Mouse (Mus musculus): ENCODE data around the gene Ddx11. TPM values are rescaled to one million over a fixed set of nuclear protein-coding genes. Genes with fewer than 3 reads are reported as not detected.

Gene Ddx11
- polyA plus RNA-seq, 1 experiment: 17.4 TPM

DNA sequence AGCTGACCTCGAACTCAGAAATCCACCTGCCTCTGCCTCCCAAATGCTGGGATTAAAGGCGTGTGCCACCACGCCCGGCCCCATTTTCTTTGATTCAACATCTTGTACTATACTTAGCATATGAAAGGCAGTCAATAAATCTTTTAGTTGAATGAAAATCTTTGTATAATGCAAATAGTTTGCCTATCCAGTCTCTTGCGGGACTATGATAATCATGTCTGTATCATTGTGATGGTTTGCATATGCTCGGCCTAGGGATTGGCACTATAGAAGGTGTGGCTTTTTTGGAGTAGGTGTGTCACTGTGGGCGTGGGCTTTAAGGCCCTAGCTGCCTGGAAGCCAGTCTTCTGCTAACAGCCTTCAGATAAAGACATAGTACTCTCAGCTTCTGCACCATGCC is 19.2 kb upstream of the Ddx11 start:
- H3K27me3 ChIP-seq (ENCODE audit: control insufficient read depth, insufficient read depth, low read length): no peaks in the 10 kb centered on the region
- H3K36me3 ChIP-seq (ENCODE audit: control insufficient read depth, insufficient read depth, low read length): no peaks in the 10 kb centered on the region
- no peak for TF ChIP-seq POLR2A (IDR thresholded peaks at IDR 0.05; ENCODE audit: control insufficient read depth, low read depth, low read length)
- no peak for TF ChIP-seq CTCF (IDR thresholded peaks at IDR 0.05; ENCODE audit: control insufficient read depth, insufficient read depth, insufficient replicate concordance, low read depth, low read length)
- H3K4me3 ChIP-seq (ENCODE audit: control insufficient read depth, low read depth, low read length): no peak overlapping the region
- H3K27ac ChIP-seq (ENCODE audit: control insufficient read depth, insufficient read depth, low read depth, low read length): no peak overlapping the region
- H3K4me1 ChIP-seq (ENCODE audit: control insufficient read depth, insufficient read depth, low read length): peaks cover 5% of the 10 kb centered on the region

DNA sequence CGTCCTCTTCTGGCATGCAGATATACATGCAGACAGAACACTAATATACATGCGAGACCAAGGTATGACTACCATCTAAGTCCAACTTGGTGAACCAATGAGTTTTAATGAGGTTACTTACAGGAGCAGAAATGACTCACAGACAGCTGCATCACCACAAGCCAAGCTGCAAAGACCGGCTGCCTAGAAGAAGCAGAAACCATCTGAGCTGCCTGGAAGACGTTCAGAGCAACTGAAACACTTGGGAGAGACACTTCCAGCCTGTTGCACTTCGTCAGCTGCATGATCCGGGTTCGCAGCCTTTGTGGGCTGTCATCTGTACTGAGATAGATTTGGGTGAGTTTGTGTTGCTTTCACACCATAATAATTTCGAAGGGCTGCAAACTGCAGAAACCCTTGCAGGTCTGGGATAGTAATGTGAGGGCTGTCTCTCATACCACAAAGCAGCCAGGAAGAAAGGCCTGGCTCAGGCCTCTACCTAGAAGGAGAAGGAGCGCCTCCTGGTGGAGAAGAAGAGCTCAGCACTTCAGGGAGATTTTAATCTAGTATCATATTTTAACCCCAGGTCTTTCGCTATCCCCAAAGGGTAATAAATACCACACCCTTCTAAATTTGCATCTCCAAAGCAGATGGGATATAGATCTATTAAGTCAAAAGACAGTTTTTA is 16.6 kb upstream of the Ddx11 start:
- Histone ChIP-seq H3K4me3 (ENCODE audit: control insufficient read depth, low read depth, low read length) (no peak overlapping the region), H3K27me3 (ENCODE audit: control insufficient read depth, insufficient read depth, low read length) (no peaks in the 10 kb centered on the region), H3K4me1 (ENCODE audit: control insufficient read depth, insufficient read depth, low read length) (peaks cover 6% of the 10 kb centered on the region), H3K27ac (ENCODE audit: control insufficient read depth, insufficient read depth, low read depth, low read length) (no peak overlapping the region), H3K36me3 (ENCODE audit: control insufficient read depth, insufficient read depth, low read length) (no peaks in the 10 kb centered on the region)
- TF ChIP-seq POLR2A (IDR thresholded peaks at IDR 0.05; ENCODE audit: control insufficient read depth, low read depth, low read length) (no peak), CTCF (IDR thresholded peaks at IDR 0.05; ENCODE audit: control insufficient read depth, insufficient read depth, insufficient replicate concordance, low read depth, low read length) (peak; percentile 47; the same call in 1 of the 2 replicates)

DNA sequence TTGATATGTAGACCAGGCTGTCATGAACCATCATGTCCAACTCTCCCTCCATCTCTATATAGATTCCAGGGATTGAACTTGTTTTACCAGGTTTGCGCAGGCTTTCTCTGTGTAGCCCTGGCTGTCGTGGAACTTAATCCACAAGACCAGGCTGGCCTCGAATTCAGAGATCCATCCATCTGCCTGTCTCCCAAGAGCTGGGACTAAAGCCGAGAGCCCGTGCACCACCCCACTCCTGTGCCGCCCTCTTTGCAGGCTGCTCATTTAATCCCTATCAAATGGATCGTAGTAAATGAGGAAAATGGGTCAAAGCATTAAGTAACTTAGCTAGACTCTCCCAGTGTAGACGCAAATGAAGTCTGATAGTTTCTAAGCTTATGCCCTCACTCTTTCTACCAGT is 15.9 kb upstream of the Ddx11 start:
- Histone ChIP-seq H3K4me3 (ENCODE audit: control insufficient read depth, low read depth, low read length) (no peak overlapping the region), H3K27ac (ENCODE audit: control insufficient read depth, insufficient read depth, low read depth, low read length) (no peak overlapping the region), H3K36me3 (ENCODE audit: control insufficient read depth, insufficient read depth, low read length) (no peaks in the 10 kb centered on the region), H3K27me3 (ENCODE audit: control insufficient read depth, insufficient read depth, low read length) (no peaks in the 10 kb centered on the region), H3K4me1 (ENCODE audit: control insufficient read depth, insufficient read depth, low read length) (peaks cover 9% of the 10 kb centered on the region)
- TF ChIP-seq CTCF (IDR thresholded peaks at IDR 0.05; ENCODE audit: control insufficient read depth, insufficient read depth, insufficient replicate concordance, low read depth, low read length) (no peak), POLR2A (IDR thresholded peaks at IDR 0.05; ENCODE audit: control insufficient read depth, low read depth, low read length) (no peak)

DNA sequence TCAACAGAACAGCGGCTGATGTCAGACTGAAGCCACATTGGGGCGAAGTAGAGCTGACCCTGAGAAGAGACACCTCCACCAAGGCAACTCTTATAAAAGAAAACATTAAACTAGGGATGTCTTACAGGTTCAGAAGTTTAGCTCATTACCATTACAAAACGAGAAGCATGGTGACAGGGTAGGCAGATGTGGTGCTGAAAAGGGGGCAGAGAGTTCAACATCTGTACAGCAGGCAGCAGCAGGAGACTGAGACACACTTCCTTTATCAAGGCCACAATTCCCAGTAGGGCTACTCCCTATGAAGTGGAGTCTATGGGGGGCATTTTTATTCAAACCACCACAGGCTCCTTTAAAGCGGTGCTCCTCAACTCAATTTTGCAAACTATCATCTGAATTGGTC is 15.1 kb upstream of the Ddx11 start:
- Histone ChIP-seq H3K27ac (ENCODE audit: control insufficient read depth, insufficient read depth, low read depth, low read length) (no peak overlapping the region), H3K4me1 (ENCODE audit: control insufficient read depth, insufficient read depth, low read length) (peaks cover 9% of the 10 kb centered on the region), H3K27me3 (ENCODE audit: control insufficient read depth, insufficient read depth, low read length) (no peaks in the 10 kb centered on the region), H3K36me3 (ENCODE audit: control insufficient read depth, insufficient read depth, low read length) (no peaks in the 10 kb centered on the region), H3K4me3 (ENCODE audit: control insufficient read depth, low read depth, low read length) (no peak overlapping the region)
- TF ChIP-seq CTCF (IDR thresholded peaks at IDR 0.05; ENCODE audit: control insufficient read depth, insufficient read depth, insufficient replicate concordance, low read depth, low read length) (no peak), POLR2A (IDR thresholded peaks at IDR 0.05; ENCODE audit: control insufficient read depth, low read depth, low read length) (no peak)

DNA sequence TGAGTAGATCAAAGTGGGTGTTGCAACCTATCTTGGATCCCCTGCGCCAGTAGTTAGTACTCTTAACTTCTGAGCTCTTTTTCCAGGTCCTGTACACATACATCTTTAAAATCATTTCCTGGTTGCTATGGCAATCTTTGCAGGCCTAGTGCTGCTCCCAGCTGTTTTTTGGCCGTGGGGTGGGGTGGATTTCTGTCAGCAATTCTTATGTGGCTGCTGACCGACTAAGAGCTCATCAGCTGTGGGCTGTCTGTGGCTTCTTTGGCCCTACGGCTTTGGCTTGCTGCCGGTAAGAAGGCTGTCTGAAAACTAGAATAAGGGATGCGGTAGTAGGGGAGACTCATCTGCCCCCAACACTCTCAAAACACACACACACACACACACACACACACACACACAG is 12.6 kb upstream of the Ddx11 start:
- Histone ChIP-seq H3K4me1 (ENCODE audit: control insufficient read depth, insufficient read depth, low read length) (peaks cover 9% of the 10 kb centered on the region), H3K4me3 (ENCODE audit: control insufficient read depth, low read depth, low read length) (peak overlapping the region; percentile 23; the same call in 1 of the 2 replicates), H3K36me3 (ENCODE audit: control insufficient read depth, insufficient read depth, low read length) (no peaks in the 10 kb centered on the region), H3K27ac (ENCODE audit: control insufficient read depth, insufficient read depth, low read depth, low read length) (no peak overlapping the region), H3K27me3 (ENCODE audit: control insufficient read depth, insufficient read depth, low read length) (no peaks in the 10 kb centered on the region)
- TF ChIP-seq POLR2A (IDR thresholded peaks at IDR 0.05; ENCODE audit: control insufficient read depth, low read depth, low read length): no peak

DNA sequence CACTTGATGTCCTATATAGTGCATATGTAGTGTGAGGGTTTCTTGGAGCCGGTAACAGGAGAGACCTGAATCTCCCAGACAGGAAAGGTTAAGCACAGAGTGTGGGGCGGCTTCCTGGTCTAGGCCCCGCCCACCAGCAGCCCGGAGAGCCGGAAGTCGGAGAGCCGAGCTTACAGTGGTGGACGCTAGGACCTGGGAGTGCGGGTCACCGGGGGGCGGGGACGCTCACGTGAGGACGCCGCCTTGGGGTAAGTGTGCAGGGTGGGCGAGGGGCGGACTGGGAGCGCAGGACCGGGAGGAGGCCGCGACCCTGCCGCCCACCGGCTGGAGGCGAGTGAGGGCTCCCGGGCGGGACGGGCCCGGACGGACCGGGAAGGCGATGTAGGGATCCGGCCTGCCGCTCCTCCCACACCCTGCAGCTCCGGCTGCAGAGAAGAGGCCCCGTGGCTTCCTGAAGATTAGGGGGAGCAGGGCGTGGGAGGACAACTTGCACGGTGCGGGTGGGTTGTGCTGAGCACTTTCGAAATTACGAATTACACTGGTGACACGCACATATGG is 11.8 kb upstream of the Ddx11 start, which contains the start of gene Washc1:
Washc1 (plus strand) TSS at position 144 of the 558 bp plus-strand sequence.
- TF ChIP-seq POLR2A (IDR thresholded peaks at IDR 0.05; ENCODE audit: control insufficient read depth, low read depth, low read length): no peak
- TF ChIP-seq CTCF (IDR thresholded peaks at IDR 0.05; ENCODE audit: control insufficient read depth, insufficient read depth, insufficient replicate concordance, low read depth, low read length): no peak
- Histone ChIP-seq H3K36me3 (ENCODE audit: control insufficient read depth, insufficient read depth, low read length) (no peaks in the 10 kb centered on the region), H3K27me3 (ENCODE audit: control insufficient read depth, insufficient read depth, low read length) (no peaks in the 10 kb centered on the region), H3K4me3 (ENCODE audit: control insufficient read depth, low read depth, low read length) (peak within 1 kb of the TSS; percentile 99), H3K27ac (ENCODE audit: control insufficient read depth, insufficient read depth, low read depth, low read length) (peak within 1 kb of the TSS; percentile 81), H3K4me1 (ENCODE audit: control insufficient read depth, insufficient read depth, low read length) (peaks cover 9% of the 10 kb centered on the region)

DNA sequence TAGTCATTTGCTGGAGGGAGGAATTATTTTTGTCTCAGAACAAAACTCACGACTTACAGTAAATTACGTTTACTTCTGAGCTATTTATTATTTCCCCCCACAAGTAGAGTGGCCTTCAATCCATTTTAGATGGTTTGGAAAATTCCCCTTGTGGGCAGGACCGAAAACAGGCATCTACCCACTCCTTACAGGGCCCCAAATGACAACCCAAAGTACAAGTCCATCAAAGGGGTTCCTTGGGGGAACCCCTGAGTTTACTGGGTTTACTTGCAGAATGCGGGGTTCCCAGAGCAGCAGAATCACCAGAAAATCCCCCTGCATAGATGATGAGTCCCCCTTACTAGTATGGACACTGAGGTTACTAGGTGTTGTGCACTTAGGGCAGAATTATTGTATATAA is 11.2 kb upstream of the Ddx11 start:
- Histone ChIP-seq H3K27ac (ENCODE audit: control insufficient read depth, insufficient read depth, low read depth, low read length) (no peak overlapping the region), H3K4me1 (ENCODE audit: control insufficient read depth, insufficient read depth, low read length) (peaks cover 9% of the 10 kb centered on the region), H3K27me3 (ENCODE audit: control insufficient read depth, insufficient read depth, low read length) (no peaks in the 10 kb centered on the region), H3K36me3 (ENCODE audit: control insufficient read depth, insufficient read depth, low read length) (no peaks in the 10 kb centered on the region), H3K4me3 (ENCODE audit: control insufficient read depth, low read depth, low read length) (no peak overlapping the region)
- TF ChIP-seq POLR2A (IDR thresholded peaks at IDR 0.05; ENCODE audit: control insufficient read depth, low read depth, low read length) (no peak), CTCF (IDR thresholded peaks at IDR 0.05; ENCODE audit: control insufficient read depth, insufficient read depth, insufficient replicate concordance, low read depth, low read length) (no peak)
